Mouse (Mus musculus): ENCODE measurements at regions not wholly inside any gene's neighbourhood (a gene's known extent, or its start where the extent isn't known, plus 50 kb on each side); places are given as distances from the start of the nearest gene placed in this dataset.

GRCm38 (mm10) chr10:97035371-97035786 is 418.6 kb downstream of the Btg1 start:
- Histone ChIP-seq H3K4me1 (ENCODE audit: control insufficient read depth, insufficient read depth, insufficient read length) (no peaks in the 10 kb centered on the region), H3K27me3 (ENCODE audit: control insufficient read depth, insufficient read depth, low read length) (no peaks in the 10 kb centered on the region), H3K36me3 (ENCODE audit: control insufficient read depth, insufficient read depth, low read length) (no peaks in the 10 kb centered on the region), H3K27ac (ENCODE audit: insufficient read depth, low read length) (no peak overlapping the region), H3K4me3 (ENCODE audit: extremely low read depth, insufficient read depth, insufficient read length) (no peak overlapping the region)
- TF ChIP-seq CTCF (IDR thresholded peaks at IDR 0.05; ENCODE audit: extremely low read depth, insufficient read depth, insufficient read length, insufficient replicate concordance) = no peak
- TF ChIP-seq POLR2A (IDR thresholded peaks at IDR 0.05; ENCODE audit: low read depth, low read length) = no peak
- 70% methylated on average over 12 of the region's 12 CpGs for WGBS
- DNase-seq (ENCODE audit: low read depth in 1 of 2, low spot score in 2 of 2) = no peak

- H3K36me3 ChIP-seq (ENCODE audit: control insufficient read depth, insufficient read depth, low read length) = no peaks in the 10 kb centered on the region
- no peaks in the 10 kb centered on the region for H3K27me3 ChIP-seq (ENCODE audit: control insufficient read depth, insufficient read depth, low read length)
- H3K4me1 ChIP-seq (ENCODE audit: control insufficient read depth, insufficient read depth, insufficient read length) = no peaks in the 10 kb centered on the region
- DNase-seq (ENCODE audit: low read depth in 1 of 2, low spot score in 2 of 2) = no peak
- 81% methylated on average over 4 of the region's 4 CpGs for WGBS
- TF ChIP-seq POLR2A (IDR thresholded peaks at IDR 0.05; ENCODE audit: low read depth, low read length) (no peak), CTCF (IDR thresholded peaks at IDR 0.05; ENCODE audit: extremely low read depth, insufficient read depth, insufficient read length, insufficient replicate concordance) (no peak)
- no peak overlapping the region for H3K4me3 ChIP-seq (ENCODE audit: extremely low read depth, insufficient read depth, insufficient read length)
- no peak overlapping the region for H3K27ac ChIP-seq (ENCODE audit: insufficient read depth, low read length)
These were observed 421.2 kb downstream of the Btg1 start for GRCm38 (mm10) chr10:97038025-97038424.

GRCm38 (mm10) chr10:97047566-97047965 is 430.8 kb downstream of the Btg1 start:
- H3K4me1 ChIP-seq (ENCODE audit: control insufficient read depth, insufficient read depth, insufficient read length) = no peaks in the 10 kb centered on the region
- 95% methylated on average over 2 of the region's 2 CpGs for WGBS
- H3K27me3 ChIP-seq (ENCODE audit: control insufficient read depth, insufficient read depth, low read length) = no peaks in the 10 kb centered on the region
- no peak overlapping the region for H3K27ac ChIP-seq (ENCODE audit: insufficient read depth, low read length)
- no peak for DNase-seq (ENCODE audit: low read depth in 1 of 2, low spot score in 2 of 2)
- TF ChIP-seq POLR2A (IDR thresholded peaks at IDR 0.05; ENCODE audit: low read depth, low read length) (no peak), CTCF (IDR thresholded peaks at IDR 0.05; ENCODE audit: extremely low read depth, insufficient read depth, insufficient read length, insufficient replicate concordance) (no peak)
- no peak overlapping the region for H3K4me3 ChIP-seq (ENCODE audit: extremely low read depth, insufficient read depth, insufficient read length)
- H3K36me3 ChIP-seq (ENCODE audit: control insufficient read depth, insufficient read depth, low read length) = no peaks in the 10 kb centered on the region

- Histone ChIP-seq H3K4me1 (ENCODE audit: control insufficient read depth, insufficient read depth, insufficient read length) (no peaks in the 10 kb centered on the region), H3K36me3 (ENCODE audit: control insufficient read depth, insufficient read depth, low read length) (no peaks in the 10 kb centered on the region), H3K27me3 (ENCODE audit: control insufficient read depth, insufficient read depth, low read length) (no peaks in the 10 kb centered on the region), H3K27ac (ENCODE audit: insufficient read depth, low read length) (no peak overlapping the region), H3K4me3 (ENCODE audit: extremely low read depth, insufficient read depth, insufficient read length) (no peak overlapping the region)
- no peak for DNase-seq (ENCODE audit: low read depth in 1 of 2, low spot score in 2 of 2)
- no peak for TF ChIP-seq POLR2A (IDR thresholded peaks at IDR 0.05; ENCODE audit: low read depth, low read length)
- TF ChIP-seq CTCF (IDR thresholded peaks at IDR 0.05; ENCODE audit: extremely low read depth, insufficient read depth, insufficient read length, insufficient replicate concordance) = no peak
- WGBS = 79% methylated on average over 2 of the region's 2 CpGs
These were observed 431.2 kb downstream of the Btg1 start for GRCm38 (mm10) chr10:97047996-97048395.

GRCm38 (mm10) chr10:97054472-97054871 is 424.9 kb upstream of the Dcn start:
- WGBS = 57% methylated on average over 3 of the region's 3 CpGs
- H3K36me3 ChIP-seq (ENCODE audit: control insufficient read depth, insufficient read depth, low read length) = no peaks in the 10 kb centered on the region

GRCm38 (mm10) chr10:97061961-97062360 is 417.4 kb upstream of the Dcn start:
- Histone ChIP-seq H3K4me3 (ENCODE audit: extremely low read depth, insufficient read depth, insufficient read length) (no peak overlapping the region), H3K27me3 (ENCODE audit: control insufficient read depth, insufficient read depth, low read length) (no peaks in the 10 kb centered on the region), H3K4me1 (ENCODE audit: control insufficient read depth, insufficient read depth, insufficient read length) (no peaks in the 10 kb centered on the region), H3K36me3 (ENCODE audit: control insufficient read depth, insufficient read depth, low read length) (no peaks in the 10 kb centered on the region), H3K27ac (ENCODE audit: insufficient read depth, low read length) (no peak overlapping the region)
- WGBS = 94% methylated on average over 3 of the region's 3 CpGs
- DNase-seq (ENCODE audit: low read depth in 1 of 2, low spot score in 2 of 2) = no peak
- TF ChIP-seq CTCF (IDR thresholded peaks at IDR 0.05; ENCODE audit: extremely low read depth, insufficient read depth, insufficient read length, insufficient replicate concordance) (no peak), POLR2A (IDR thresholded peaks at IDR 0.05; ENCODE audit: low read depth, low read length) (no peak)

More at GRCm38 (mm10) chr10:97054472-97054871, 424.9 kb upstream of the Dcn start:
- no peak for DNase-seq (ENCODE audit: low read depth in 1 of 2, low spot score in 2 of 2)
- no peak for TF ChIP-seq POLR2A (IDR thresholded peaks at IDR 0.05; ENCODE audit: low read depth, low read length)
- no peak for TF ChIP-seq CTCF (IDR thresholded peaks at IDR 0.05; ENCODE audit: extremely low read depth, insufficient read depth, insufficient read length, insufficient replicate concordance)
- H3K4me3 ChIP-seq (ENCODE audit: extremely low read depth, insufficient read depth, insufficient read length) = no peak overlapping the region
- H3K27me3 ChIP-seq (ENCODE audit: control insufficient read depth, insufficient read depth, low read length) = no peaks in the 10 kb centered on the region
- no peaks in the 10 kb centered on the region for H3K4me1 ChIP-seq (ENCODE audit: control insufficient read depth, insufficient read depth, insufficient read length)
- no peak overlapping the region for H3K27ac ChIP-seq (ENCODE audit: insufficient read depth, low read length)

GRCm38 (mm10) chr10:97064546-97064945 is 414.9 kb upstream of the Dcn start:
- DNase-seq (ENCODE audit: low read depth in 1 of 2, low spot score in 2 of 2) = no peak
- H3K4me3 ChIP-seq (ENCODE audit: extremely low read depth, insufficient read depth, insufficient read length) = no peak overlapping the region
- no peak for TF ChIP-seq POLR2A (IDR thresholded peaks at IDR 0.05; ENCODE audit: low read depth, low read length)
- TF ChIP-seq CTCF (IDR thresholded peaks at IDR 0.05; ENCODE audit: extremely low read depth, insufficient read depth, insufficient read length, insufficient replicate concordance) = no peak
- H3K27ac ChIP-seq (ENCODE audit: insufficient read depth, low read length) = no peak overlapping the region
- H3K27me3 ChIP-seq (ENCODE audit: control insufficient read depth, insufficient read depth, low read length) = no peaks in the 10 kb centered on the region
- no peaks in the 10 kb centered on the region for H3K4me1 ChIP-seq (ENCODE audit: control insufficient read depth, insufficient read depth, insufficient read length)
- H3K36me3 ChIP-seq (ENCODE audit: control insufficient read depth, insufficient read depth, low read length) = no peaks in the 10 kb centered on the region
